Mouse (Mus musculus): ENCODE results near the gene Haus8.

DNA sequence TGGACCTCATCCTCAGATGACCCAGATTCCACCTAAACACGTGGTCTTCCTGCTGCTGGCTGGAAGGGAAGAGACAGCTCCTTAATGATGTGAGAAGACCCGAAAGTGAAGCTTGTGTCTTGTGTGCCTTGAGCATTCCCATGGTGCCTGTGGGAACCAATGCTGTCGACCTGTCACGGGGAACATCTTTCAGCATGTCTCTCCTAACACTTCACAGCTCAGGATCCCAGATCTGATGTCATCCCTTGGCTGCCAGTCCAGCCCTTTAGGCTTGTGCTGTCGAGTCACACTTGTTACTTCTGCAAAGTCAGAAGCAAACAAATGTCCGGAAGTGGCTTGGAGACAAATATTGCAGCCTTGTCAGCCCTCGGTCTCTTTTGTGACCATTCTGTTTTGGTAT, 16.4 kb upstream of the Haus8 start:
- TF ChIP-seq CTCF (IDR thresholded peaks at IDR 0.05; ENCODE audit: low read depth, low read length) (no peak), POLR2A (IDR thresholded peaks at IDR 0.05; ENCODE audit: insufficient read depth, low read length) (no peak), EP300 (IDR thresholded peaks at IDR 0.05; ENCODE audit: insufficient read depth, low read depth, low read length) (no peak)

All from ES-Bruce4 (cell line).